Mouse (Mus musculus): ENCODE results near the gene Cc2d2b.

DNA sequence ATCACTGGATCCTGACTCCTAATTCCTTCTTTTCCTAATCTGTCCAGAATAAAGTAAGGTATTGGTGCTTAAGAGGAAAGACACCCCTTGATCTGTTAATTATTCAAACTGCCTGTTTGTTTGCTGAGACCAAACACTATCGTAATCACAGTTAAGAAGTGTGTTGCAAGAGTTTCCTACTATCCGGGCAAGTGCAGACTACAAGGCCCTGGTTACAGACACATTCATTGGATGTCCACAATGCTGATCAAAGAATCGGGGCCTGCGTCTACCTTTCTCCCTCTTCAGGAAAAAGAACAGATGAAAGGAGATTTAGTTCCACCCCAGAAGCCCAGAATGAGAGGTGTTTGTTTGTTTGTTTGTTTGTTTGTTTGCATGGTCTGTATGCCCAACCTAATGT, 20.3 kb upstream of the Cc2d2b start:
- TF ChIP-seq HCFC1 (IDR thresholded peaks at IDR 0.05; ENCODE audit: borderline replicate concordance, insufficient read depth, low read length) (no peak), MAFK (IDR thresholded peaks at IDR 0.05; ENCODE audit: insufficient read depth, low read depth, low read length) (no peak)
